Mouse (Mus musculus) cerebellum, adult 11-12 months (tissue): ENCODE results near the gene Kdm4b.

ENCODE experiments used
- DNase-seq: peaks from one replicate; pipeline ENCODE4 v3.0.0; 2022

The Kdm4b gene

GRCm38 (mm10) chr17:56325450-56326152, at the start of gene Kdm4b:
TSS of gene Kdm4b (plus strand) at chr17:56326062.
- DNase-seq = peak; percentile 100

- DNase-seq = peak; percentile 78
These were observed 49.0 kb upstream of the Kdm4b start, which contains the start of gene Ticam1 for GRCm38 (mm10) chr17:56276643-56277566. TSS of gene Ticam1 (minus strand) at chr17:56276786.

- no peak for DNase-seq
These were observed 48.3 kb upstream of the Kdm4b start for GRCm38 (mm10) chr17:56277567-56277893.

- no peak for DNase-seq
These were observed 47.5 kb upstream of the Kdm4b start for GRCm38 (mm10) chr17:56278340-56278739.

GRCm38 (mm10) chr17:56279481-56280155, 46.2 kb upstream of the Kdm4b start:
- no peak for DNase-seq

- no peak for DNase-seq
These were observed 44.7 kb upstream of the Kdm4b start for GRCm38 (mm10) chr17:56281193-56281592.

GRCm38 (mm10) chr17:56282802-56283201, 43.1 kb upstream of the Kdm4b start:
- peak; percentile 32 for DNase-seq

- DNase-seq = no peak
These were observed 42.5 kb upstream of the Kdm4b start for GRCm38 (mm10) chr17:56283316-56283715.

GRCm38 (mm10) chr17:56285995-56286394, 39.9 kb upstream of the Kdm4b start:
- no peak for DNase-seq

- DNase-seq = peak; percentile 29
These were observed 38.0 kb upstream of the Kdm4b start for GRCm38 (mm10) chr17:56287830-56288229.

GRCm38 (mm10) chr17:56288866-56289265, 37.0 kb upstream of the Kdm4b start:
- no peak for DNase-seq

GRCm38 (mm10) chr17:56289371-56290331, 36.2 kb upstream of the Kdm4b start:
- peak; percentile 30 for DNase-seq

- peak; percentile 45 for DNase-seq
These were observed 35.3 kb upstream of the Kdm4b start for GRCm38 (mm10) chr17:56290388-56291170.

GRCm38 (mm10) chr17:56291171-56291511, 34.7 kb upstream of the Kdm4b start:
- peak; percentile 70 for DNase-seq

GRCm38 (mm10) chr17:56291826-56292475, 33.9 kb upstream of the Kdm4b start:
- no peak for DNase-seq

- peak; percentile 54 for DNase-seq
These were observed 33.2 kb upstream of the Kdm4b start, which contains the start of gene Plin3 for GRCm38 (mm10) chr17:56292531-56293222. TSS of gene Plin3 (minus strand) at chr17:56292873.

- no peak for DNase-seq
These were observed 32.6 kb upstream of the Kdm4b start for GRCm38 (mm10) chr17:56293291-56293690.

- DNase-seq = peak; percentile 78
These were observed 31.6 kb upstream of the Kdm4b start for GRCm38 (mm10) chr17:56294241-56294640.

- no peak for DNase-seq
These were observed 29.7 kb upstream of the Kdm4b start for GRCm38 (mm10) chr17:56296201-56296600.

- DNase-seq = no peak
These were observed 27.6 kb upstream of the Kdm4b start for GRCm38 (mm10) chr17:56298238-56298637.
